Mouse (Mus musculus): ENCODE measurements at regions not wholly inside any gene's neighbourhood (a gene's known extent, or its start where the extent isn't known, plus 50 kb on each side); places are given as distances from the start of the nearest gene placed in this dataset.

DNA sequence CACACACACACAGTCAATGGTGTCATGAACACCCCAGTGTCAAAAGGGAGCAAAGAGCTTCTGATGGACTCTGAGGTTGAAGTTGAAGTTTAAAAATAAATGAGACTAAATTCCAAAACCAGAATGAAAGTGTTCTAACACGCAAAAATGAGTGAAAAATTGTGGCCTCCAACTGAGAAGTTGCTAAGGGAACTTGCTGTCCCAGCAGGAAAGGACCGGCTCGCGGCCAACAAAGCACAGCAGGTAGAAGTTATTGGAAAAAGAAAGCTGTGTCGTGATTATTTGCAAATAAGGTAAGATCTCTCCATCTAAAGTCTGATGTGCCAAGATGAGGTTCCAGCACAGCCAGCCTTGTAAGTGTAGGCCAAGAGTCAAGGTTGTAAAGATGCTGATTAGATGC lies 169.7 kb downstream of the Nrp2 start:
- DNase-seq: no peak

DNA sequence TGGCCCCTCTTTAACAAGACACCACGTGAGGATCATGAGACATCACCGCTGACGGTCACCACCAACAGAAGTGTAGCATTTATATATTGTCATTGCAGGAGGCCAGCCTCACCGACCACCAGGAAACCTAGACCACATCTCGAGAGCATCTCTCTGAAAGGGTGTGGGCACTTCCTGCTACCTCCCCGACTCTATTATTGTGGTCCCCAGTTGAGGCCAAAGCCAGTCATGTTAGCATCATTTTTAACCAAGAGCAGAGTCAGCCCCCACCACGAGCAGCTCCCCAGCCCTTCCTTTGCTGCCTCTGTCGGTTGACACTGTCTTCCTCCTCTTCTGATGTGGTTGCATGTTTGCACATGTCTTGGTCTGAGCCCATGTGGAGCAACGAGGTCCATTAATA lies 172.5 kb downstream of the Nrp2 start:
- DNase-seq: peak; percentile 41

DNA sequence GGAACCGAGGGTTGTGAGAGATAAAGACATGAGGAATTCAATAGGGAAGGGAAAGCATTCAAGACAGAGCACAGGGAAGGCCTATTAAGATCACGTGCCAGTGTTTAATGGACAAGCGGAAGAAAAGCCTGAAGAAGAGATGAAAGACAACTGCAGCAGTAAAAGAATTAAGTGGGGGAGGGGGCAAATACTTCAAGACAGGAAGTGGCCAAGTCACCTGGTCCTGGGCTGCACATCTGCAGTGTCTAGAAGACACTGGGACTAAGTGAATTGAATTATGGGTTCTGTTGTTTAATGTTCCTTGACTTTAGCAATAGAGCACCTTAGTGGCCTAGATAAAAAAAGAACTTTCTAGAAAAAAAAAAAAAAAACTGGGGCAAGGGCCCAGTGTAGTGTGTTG lies 173.6 kb downstream of the Nrp2 start:
- peak; percentile 14 for DNase-seq

DNA sequence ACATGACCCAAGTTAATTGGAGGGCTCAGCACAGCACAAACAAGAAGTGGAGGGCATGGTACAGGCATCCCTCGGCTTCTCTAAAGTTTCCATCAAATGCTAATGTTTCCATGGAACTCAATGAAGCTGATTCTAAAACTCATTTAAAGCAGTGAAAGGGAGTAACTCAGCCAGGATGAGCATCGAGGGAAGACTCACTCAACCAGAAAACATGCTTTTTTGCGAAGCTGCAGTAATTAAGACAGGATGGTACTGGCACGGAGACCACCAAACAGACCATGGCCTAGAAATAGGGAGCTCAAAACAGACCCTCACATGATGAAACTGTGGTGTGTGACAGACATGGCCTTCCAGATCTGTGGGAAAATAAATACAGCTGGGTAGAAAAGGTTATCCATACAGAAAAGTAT lies 177.8 kb downstream of the Nrp2 start:
- DNase-seq: no peak

DNA sequence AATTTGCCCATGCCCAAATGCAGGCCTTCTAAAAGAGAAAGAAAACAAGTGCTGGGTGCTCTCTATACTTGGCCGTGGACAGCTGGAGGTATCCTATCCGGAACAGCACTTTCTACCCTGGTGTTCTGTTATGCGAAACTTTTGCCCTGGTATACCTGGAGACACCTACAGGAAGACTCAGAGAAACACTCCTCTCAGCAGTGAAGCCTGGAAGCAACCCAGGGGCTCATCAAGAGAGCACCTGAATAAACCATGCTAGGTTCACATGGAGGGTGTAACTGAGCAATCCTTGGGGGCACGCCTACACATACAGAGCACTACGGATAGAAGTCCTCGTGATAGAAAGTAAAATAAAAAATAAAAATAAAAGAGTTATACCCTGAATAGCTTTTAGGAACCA lies 178.4 kb downstream of the Nrp2 start:
- no peak for DNase-seq

DNA sequence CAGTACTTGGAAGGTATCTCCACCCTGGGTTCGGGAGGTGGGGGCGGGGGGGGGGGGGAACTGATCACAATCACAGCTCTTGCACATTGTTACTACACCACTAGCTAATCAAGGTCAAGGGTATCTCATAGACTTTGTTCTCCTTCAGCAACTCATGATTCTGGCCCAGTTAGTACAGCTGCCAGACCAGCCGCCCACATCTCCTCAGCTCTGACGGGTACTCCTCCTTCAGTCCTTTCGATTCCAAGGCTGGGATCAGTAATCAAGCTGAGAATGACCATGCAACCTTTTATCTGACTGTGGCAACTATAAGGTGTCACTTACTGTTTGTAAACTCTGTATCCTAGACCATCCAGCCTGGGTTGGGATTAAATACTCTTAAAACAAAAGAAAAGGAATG lies 178.9 kb downstream of the Nrp2 start:
- DNase-seq: no peak

DNA sequence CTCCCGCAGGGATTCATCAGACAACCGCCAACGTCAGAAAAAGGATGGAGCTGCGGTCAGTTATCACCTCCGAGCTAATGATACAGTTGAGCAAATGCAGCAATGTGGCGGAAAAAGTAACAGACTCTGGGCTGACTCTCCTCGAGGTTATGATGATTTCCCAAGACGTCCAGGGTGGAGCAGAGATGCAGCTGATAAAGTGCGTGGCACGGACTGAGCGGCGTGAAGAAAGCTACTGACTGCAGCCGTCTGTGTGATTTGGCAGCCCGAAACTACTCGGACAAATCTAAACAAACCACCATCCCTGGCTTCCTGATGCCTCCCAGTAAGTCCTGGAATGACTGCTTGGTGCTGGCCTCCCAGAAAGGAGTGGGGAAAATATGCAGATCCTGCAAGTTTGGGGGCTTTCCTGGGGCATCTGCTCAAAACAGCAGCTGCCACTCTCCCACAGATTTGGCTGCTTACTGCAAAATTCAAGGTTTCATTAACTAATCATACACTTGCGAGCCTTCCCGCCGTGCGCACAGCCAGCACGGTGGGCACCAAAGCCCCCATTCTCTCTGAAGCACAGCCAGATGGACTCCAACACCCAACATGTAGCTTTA lies 181.9 kb downstream of the Nrp2 start:
- DNase-seq: no peak

DNA sequence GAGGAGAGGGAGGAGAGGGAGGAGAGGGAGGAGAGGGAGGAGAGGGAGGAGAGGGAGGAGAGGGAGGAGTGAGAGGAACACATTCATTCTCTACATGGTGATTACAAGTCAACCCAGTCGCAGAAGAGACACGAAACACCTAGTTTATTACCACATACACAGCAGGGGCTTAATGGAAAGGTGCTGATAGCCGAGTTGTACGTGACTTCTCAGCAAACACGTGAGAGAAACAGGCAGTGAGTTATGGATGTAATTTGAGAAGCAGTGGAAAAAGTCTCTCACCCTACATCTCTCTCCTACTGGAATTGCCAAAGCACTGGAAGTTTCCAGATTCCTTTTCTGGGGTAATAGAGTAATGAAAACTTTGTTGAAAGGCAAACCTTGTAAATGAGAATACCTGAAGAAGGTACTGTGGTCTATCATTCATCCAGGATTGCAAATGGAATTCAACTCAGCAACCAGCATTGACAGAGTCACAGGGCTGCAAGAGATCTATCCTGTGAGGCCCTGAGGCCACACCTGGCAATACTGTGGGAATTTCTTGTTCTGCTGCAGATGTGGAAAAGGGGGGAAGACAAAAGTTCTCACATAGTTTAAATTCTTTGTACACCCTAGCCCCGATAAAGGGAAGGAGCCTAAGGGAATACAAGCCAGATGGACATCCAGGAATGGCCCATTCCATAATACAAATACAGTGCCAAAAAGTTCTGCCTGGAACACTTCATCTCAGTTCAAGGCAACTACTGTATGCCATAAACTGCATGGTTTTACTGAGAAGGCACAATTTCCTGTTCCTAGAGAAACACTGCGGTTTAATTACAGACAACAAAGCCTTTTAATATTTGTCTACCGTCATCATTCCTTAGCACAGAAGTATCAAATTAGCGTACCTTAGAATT lies 184.7 kb downstream of the Nrp2 start:
- no peak for DNase-seq

DNA sequence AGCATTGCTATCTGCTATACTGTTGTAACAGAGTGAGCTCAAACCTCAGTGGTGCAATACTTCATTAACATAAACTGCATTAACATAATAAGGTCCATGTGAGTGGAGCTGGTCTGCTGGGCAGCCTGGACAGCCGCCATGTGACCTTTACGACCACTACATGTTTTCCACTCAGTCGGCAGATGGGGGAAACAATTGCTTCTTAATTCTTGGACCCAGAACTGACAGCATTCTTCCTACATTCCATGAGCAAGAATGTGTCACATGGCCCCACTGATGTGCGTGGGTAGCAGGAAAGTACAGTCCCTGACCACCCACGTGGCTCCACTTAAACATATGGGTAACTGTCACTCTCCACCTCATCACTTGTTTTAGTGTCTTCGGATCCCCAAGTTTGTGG lies 198.3 kb downstream of the Nrp2 start:
- no peak for DNase-seq

DNA sequence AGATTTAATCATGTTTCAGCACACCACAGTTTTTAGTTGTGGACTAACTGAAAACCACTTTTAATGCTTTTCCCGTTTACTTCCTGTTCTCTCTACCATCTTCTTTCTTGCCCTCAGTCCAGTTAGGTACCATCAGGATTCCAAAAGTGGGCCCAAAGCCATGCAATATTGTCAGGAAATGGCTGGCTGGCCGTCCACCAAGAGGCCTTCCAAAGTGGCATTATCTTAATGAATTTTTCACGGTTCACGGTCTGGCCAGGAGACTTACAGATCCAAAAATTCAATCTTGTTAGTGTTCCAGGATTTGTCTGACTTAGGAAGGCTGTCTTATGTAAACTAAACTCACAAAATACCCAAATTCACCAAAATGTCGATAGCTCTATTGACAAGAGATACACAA lies 198.8 kb downstream of the Nrp2 start:
- no peak for DNase-seq

DNA sequence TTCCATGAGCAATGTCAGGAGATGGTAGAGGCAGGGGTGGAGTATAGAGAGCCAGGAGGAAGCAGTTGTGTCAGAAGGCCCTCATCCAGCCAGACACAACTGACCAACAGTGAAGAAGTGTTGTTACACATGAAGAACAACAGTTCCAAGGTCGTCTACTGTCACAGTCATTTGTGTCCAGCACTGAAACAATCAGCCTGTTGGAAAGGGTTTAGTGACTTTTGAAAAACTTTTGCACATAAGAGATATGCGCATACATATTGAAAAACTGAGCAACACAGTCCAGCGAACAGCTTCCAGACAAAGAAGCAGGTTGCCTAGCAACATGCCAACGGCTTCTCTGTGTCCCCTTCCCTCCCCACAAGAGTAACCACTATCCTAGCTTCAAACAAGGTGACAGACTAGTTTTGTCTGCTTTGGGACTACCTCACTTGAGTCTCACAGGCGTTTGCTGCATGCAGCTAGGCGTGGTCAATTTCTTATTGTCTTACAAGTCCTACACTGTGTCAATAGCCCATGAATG lies 199.9 kb downstream of the Nrp2 start:
- no peak for DNase-seq

DNA sequence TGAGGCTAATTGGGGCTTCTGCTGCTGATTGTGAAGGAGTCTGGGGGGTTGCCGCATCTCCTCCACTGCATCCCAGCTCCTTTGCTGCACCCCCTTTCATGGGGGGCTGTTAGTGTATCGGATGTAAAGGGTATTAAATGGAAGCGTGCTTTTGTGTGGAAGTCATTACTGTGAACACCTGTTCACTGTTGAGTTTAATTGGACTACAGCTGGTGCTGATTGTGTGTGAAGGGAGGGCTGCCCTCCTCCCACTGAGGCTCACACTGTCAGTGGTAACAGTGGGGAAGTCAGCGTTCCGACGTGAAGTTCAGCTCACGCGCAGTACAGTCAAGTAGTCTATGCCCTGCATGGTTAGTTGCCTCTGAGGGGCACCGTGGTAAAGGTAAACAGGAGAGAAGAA lies 202.7 kb downstream of the Nrp2 start:
- no peak for DNase-seq

DNA sequence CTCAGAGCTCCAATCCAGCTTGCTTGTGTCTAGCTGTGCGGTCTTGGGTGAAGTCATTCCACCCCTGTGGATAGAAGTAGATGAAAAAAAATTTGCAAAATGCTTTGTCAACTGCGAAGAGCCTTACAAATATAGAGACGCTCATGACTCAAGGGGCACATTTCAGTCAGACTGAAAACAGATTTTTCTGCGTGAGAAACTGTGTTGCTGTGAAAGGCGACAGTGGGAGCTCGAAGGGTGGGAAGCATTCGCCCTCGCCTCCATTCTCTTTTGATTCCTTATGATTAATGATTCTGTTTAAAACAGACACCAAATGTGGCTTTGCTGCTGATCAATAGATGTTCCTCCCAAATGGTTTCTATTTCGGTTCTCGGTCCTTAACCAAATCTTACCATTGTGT lies 204.2 kb downstream of the Nrp2 start:
- no peak for DNase-seq

Data from thymus, postnatal 14 days (tissue).